Mouse (Mus musculus) liver, embryonic 11.5 days (tissue): ENCODE results near the gene Tmem8b. TPM values are rescaled to one million over a fixed set of nuclear protein-coding genes. Genes with fewer than 3 reads are reported as not detected.

Source experiments
- ATAC-seq: fragments of 200-750 bp; cut with Nextera tagmentation; replicated peaks from 2 replicates; pipeline ENCODE4 v1.8.0; 2017; ENCODE audit warnings: moderate number of reproducible peaks, mild to moderate bottlenecking, moderate TSS enrichment, moderate library complexity; ENCODE audit not compliant: low FRiP score
- DNase-seq: peaks from one replicate; pipeline ENCODE4 v3.0.0-alpha.2; 2017; ENCODE audit warnings: low spot score
- H3K27ac ChIP-seq: fragments of 300-500 bp; sonication (generic); 2 replicates; pipeline ENCODE4 v1.5.1; 2014; ENCODE audit warnings: mild to moderate bottlenecking, low read depth, low read length, control low read depth
- H3K27me3 ChIP-seq: fragments of 300-500 bp; sonication (generic); replicated peaks from 2 replicates; pipeline ENCODE4 v1.6.1; 2014; ENCODE audit warnings: low read length, mixed read lengths; ENCODE audit not compliant: control insufficient read depth, insufficient read depth
- H3K36me3 ChIP-seq: fragments of 300-500 bp; sonication (generic); 2 replicates; pipeline ENCODE4 v1.6.1; 2014; ENCODE audit warnings: mild to moderate bottlenecking, low read length, moderate library complexity, mixed read lengths; ENCODE audit not compliant: control insufficient read depth, insufficient read depth
- H3K4me1 ChIP-seq: fragments of 300-500 bp; sonication (generic); replicated peaks from 2 replicates; pipeline ENCODE4 v1.6.1; 2014; ENCODE audit warnings: low read length, mixed read lengths; ENCODE audit not compliant: control insufficient read depth, insufficient read depth
- H3K4me2 ChIP-seq: fragments of 300-500 bp; sonication (generic); 2 replicates; pipeline ENCODE4 v1.6.1; 2014; ENCODE audit warnings: mild to moderate bottlenecking, control low read depth, moderate library complexity
- H3K4me3 ChIP-seq: fragments of 300-500 bp; sonication (generic); 2 replicates; pipeline ENCODE4 v1.5.1; 2014; ENCODE audit warnings: low read depth, low read length, control low read depth
- H3K9ac ChIP-seq: fragments of 300-500 bp; sonication (generic); 2 replicates; pipeline ENCODE4 v1.6.1; 2014; ENCODE audit warnings: low read depth, low read length, control low read depth
- H3K9me3 ChIP-seq: fragments of 300-500 bp; sonication (generic); 2 replicates; pipeline ENCODE4 v1.6.1; 2016; ENCODE audit warnings: low read length, inconsistent platforms, mixed read lengths; ENCODE audit not compliant: control insufficient read depth
- WGBS: fragments of 180-500 bp; shearing (Covaris S2); extraction: QIAGEN DNeasy Blood & Tissue Kit; methylation state at CpG from one replicate; pipeline ENCODE4 v1.1.7; 2014; 5-methylcytosine and 5-hydroxymethylcytosine counted together
- polyA plus RNA-seq: library from polyadenylated mRNA; unstranded; fragments of >200 nt; fragmentation: Nextera tagmentation; extraction: Ambion mirVana; gene quantifications from 2 replicates; pipeline ENCODE4 v1.2.1, GENCODE M21; 2014

Gene Tmem8b
- polyA plus RNA-seq, 1 experiment from 2014 or later, result 1.1 TPM

- Histone ChIP-seq H3K4me2 (peak within 1 kb of the TSS; percentile 43), H3K9me3 (no peaks in the 10 kb centered on the region), H3K27me3 (no peaks in the 10 kb centered on the region), H3K4me1 (peaks cover 47% of the 10 kb centered on the region), H3K9ac (no peak within 1 kb of the TSS), H3K36me3 (no peaks in the 10 kb centered on the region), H3K4me3 (no peak within 1 kb of the TSS), H3K27ac (peak within 1 kb of the TSS; percentile 39)
- ATAC-seq (peak; percentile 73), DNase-seq (peak; percentile 58)
- 34% methylated on average over 14 of the region's 14 CpGs for WGBS
Observed at GRCm38 (mm10) chr4:43729794-43730550, 61.2 kb downstream of the Tmem8b start, which contains the start of gene Spaar. Gene Spaar, plus strand, starts transcription at chr4:43730034.

DNA sequence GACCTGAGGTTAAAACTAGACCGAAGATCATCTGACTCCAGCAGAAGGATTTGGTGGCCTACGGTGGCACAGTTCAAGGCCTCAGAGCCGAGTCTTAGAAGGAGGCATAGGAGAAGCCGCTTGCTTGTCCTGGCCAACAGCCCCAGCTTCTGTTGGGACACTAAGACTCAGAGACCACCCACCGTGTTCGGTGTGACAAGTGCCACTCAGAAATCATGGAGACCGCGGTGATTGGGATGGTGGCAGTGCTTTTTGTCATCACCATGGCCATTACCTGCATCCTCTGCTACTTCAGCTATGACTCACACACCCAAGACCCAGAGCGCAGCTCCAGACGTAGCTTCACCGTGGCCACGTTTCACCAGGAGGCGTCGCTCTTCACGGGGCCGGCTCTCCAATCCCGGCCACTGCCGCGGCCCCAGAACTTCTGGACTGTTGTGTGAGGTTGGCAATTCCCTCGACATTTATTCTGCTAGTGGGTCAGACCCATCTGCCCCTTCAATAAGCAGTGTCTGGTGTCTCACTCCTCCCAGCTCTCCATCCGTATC, 62.1 kb downstream of the Tmem8b start:
- H3K9ac ChIP-seq, result no peak overlapping the region
- H3K9me3 ChIP-seq, result no peaks in the 10 kb centered on the region
- no peaks in the 10 kb centered on the region for H3K36me3 ChIP-seq
- peak overlapping the region; percentile 43 for H3K4me2 ChIP-seq
- H3K4me3 ChIP-seq, result no peak overlapping the region
- ATAC-seq (no peak), DNase-seq (no peak)
- H3K4me1 ChIP-seq, result peaks cover 47% of the 10 kb centered on the region
- H3K27me3 ChIP-seq, result no peaks in the 10 kb centered on the region
- no peak overlapping the region for H3K27ac ChIP-seq
- 66% methylated on average over 21 of the region's 21 CpGs for WGBS

- H3K36me3 ChIP-seq, result no peaks in the 10 kb centered on the region
- 23% methylated on average over 1 of the region's 1 CpGs for WGBS
- H3K9ac ChIP-seq, result no peak overlapping the region
- ATAC-seq (no peak), DNase-seq (no peak)
- no peak overlapping the region for H3K4me3 ChIP-seq
- no peaks in the 10 kb centered on the region for H3K9me3 ChIP-seq
- peaks cover 40% of the 10 kb centered on the region for H3K4me1 ChIP-seq
- no peaks in the 10 kb centered on the region for H3K27me3 ChIP-seq
- H3K27ac ChIP-seq, result no peak overlapping the region
- H3K4me2 ChIP-seq, result no peak overlapping the region
Observed at GRCm38 (mm10) chr4:43732171-43732570, 63.4 kb downstream of the Tmem8b start.

- H3K4me1 ChIP-seq, result peaks cover 30% of the 10 kb centered on the region
- DNase-seq, result no peak
Observed at GRCm38 (mm10) chr4:43733186-43733585, 64.4 kb downstream of the Tmem8b start.

GRCm38 (mm10) chr4:43737144-43737543, 68.4 kb downstream of the Tmem8b start:
- Histone ChIP-seq H3K4me2 (no peak overlapping the region), H3K27ac (no peak overlapping the region), H3K9ac (no peak overlapping the region), H3K4me1 (peaks cover 3% of the 10 kb centered on the region; the same call in 1 of the 2 replicates), H3K27me3 (no peaks in the 10 kb centered on the region), H3K36me3 (no peaks in the 10 kb centered on the region), H3K9me3 (no peaks in the 10 kb centered on the region), H3K4me3 (no peak overlapping the region)
- ATAC-seq (no peak), DNase-seq (no peak)
- WGBS, result 79% methylated on average over 6 of the region's 6 CpGs

More at GRCm38 (mm10) chr4:43733186-43733585, 64.4 kb downstream of the Tmem8b start:
- 89% methylated on average over 5 of the region's 5 CpGs for WGBS
- Histone ChIP-seq H3K27me3 (no peaks in the 10 kb centered on the region), H3K36me3 (no peaks in the 10 kb centered on the region), H3K9me3 (no peaks in the 10 kb centered on the region), H3K27ac (no peak overlapping the region), H3K9ac (no peak overlapping the region), H3K4me3 (no peak overlapping the region), H3K4me2 (no peak overlapping the region)
- no peak for ATAC-seq

- Histone ChIP-seq H3K27ac (no peak overlapping the region), H3K27me3 (no peaks in the 10 kb centered on the region), H3K4me1 (no peaks in the 10 kb centered on the region; the same call in 1 of the 2 replicates), H3K9ac (no peak overlapping the region), H3K4me3 (no peak overlapping the region), H3K36me3 (no peaks in the 10 kb centered on the region), H3K9me3 (no peaks in the 10 kb centered on the region), H3K4me2 (no peak overlapping the region)
- WGBS, result 60% methylated on average over 8 of the region's 8 CpGs
- ATAC-seq (no peak), DNase-seq (no peak)
Observed at GRCm38 (mm10) chr4:43738989-43739674, 70.4 kb downstream of the Tmem8b start.

DNA sequence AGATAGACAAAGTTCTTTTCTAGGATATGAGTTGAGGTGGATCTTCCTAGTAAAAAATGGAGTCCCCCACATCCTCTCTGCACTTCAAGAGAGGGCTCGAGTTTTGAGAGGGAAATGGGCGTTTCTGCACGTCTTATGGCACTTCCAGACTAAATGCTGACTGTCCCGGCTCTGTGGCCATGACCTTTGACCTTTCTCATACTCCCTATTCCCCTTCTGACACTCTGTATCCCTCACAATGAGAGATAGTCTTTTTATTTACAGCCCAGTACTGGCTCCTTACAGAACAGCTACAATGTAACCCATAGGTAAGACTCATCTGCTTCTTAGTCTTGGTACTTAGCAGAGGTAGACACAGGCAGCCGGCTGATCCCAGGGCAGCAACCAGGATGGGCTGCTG, 72.8 kb downstream of the Tmem8b start:
- H3K27ac ChIP-seq, result no peak overlapping the region
- H3K9ac ChIP-seq, result no peak overlapping the region
- no peak overlapping the region for H3K4me3 ChIP-seq
- no peak overlapping the region for H3K4me2 ChIP-seq
- DNase-seq, result no peak
- H3K27me3 ChIP-seq, result no peaks in the 10 kb centered on the region
- no peaks in the 10 kb centered on the region for H3K9me3 ChIP-seq
- no peaks in the 10 kb centered on the region; the same call in 1 of the 2 replicates for H3K4me1 ChIP-seq
- 64% methylated on average over 5 of the region's 5 CpGs for WGBS
- H3K36me3 ChIP-seq, result no peaks in the 10 kb centered on the region
- ATAC-seq, result no peak
